Mouse (Mus musculus) liver, embryonic 16.5 days (tissue): Measurements from ENCODE around the gene Gm10134. TPM values are rescaled to one million over a fixed set of nuclear protein-coding genes. Genes with fewer than 3 reads are reported as not detected.

Source experiments
- ATAC-seq: fragments of 200-750 bp; cut with Nextera tagmentation; 2 replicates; pipeline ENCODE4 v1.8.0; 2017; ENCODE audit warnings: low read depth, mild to moderate bottlenecking, moderate number of reproducible peaks, moderate library complexity
- H3K27ac ChIP-seq: fragments of 300-500 bp; sonication (generic); 2 replicates; pipeline ENCODE4 v1.5.1; 2014; ENCODE audit warnings: mild to moderate bottlenecking, low read length
- H3K27me3 ChIP-seq: fragments of 300-500 bp; sonication (generic); 2 replicates; pipeline ENCODE4 v1.6.1; 2014; ENCODE audit warnings: low read depth, low read length, mixed read lengths; ENCODE audit not compliant: control insufficient read depth, insufficient read depth
- H3K36me3 ChIP-seq: fragments of 300-500 bp; sonication (generic); 2 replicates; pipeline ENCODE4 v1.6.1; 2014; ENCODE audit warnings: mild to moderate bottlenecking; ENCODE audit not compliant: control insufficient read depth, insufficient read depth
- H3K4me1 ChIP-seq: fragments of 300-500 bp; sonication (generic); 2 replicates; pipeline ENCODE4 v1.6.1; 2014; ENCODE audit warnings: low read depth, low read length, mixed read lengths; ENCODE audit not compliant: control insufficient read depth
- H3K4me2 ChIP-seq: fragments of 300-500 bp; sonication (generic); 2 replicates; pipeline ENCODE4 v1.6.1; 2014; ENCODE audit warnings: low read depth, low read length, mixed read lengths
- H3K4me3 ChIP-seq: fragments of 300-500 bp; sonication (generic); 2 replicates; pipeline ENCODE4 v1.5.1; 2014; ENCODE audit warnings: low read depth, mild to moderate bottlenecking, low read length
- H3K9ac ChIP-seq: fragments of 300-500 bp; sonication (generic); 2 replicates; pipeline ENCODE4 v1.6.1; 2014; ENCODE audit warnings: low read depth, low read length
- H3K9me3 ChIP-seq: fragments of 300-500 bp; sonication (generic); replicated peaks from 2 replicates; pipeline ENCODE4 v1.6.1; 2016; ENCODE audit warnings: low read length; ENCODE audit not compliant: control insufficient read depth
- WGBS: fragments of 180-500 bp; shearing (Covaris S2); extraction: QIAGEN DNeasy Blood & Tissue Kit; methylation state at CpG from one replicate; pipeline ENCODE4 v1.1.7; 2014; ENCODE audit not compliant: insufficient replicate concordance; 5-methylcytosine and 5-hydroxymethylcytosine counted together
- polyA plus RNA-seq: library from polyadenylated mRNA; unstranded; fragments of >200 nt; fragmentation: Nextera tagmentation; extraction: Ambion mirVana; gene quantifications from 2 replicates; pipeline ENCODE4 v1.2.1, GENCODE M21; 2015

The Gm10134 gene
- polyA plus RNA-seq, 1 experiment from 2014 or later: 1.1 TPM

DNA sequence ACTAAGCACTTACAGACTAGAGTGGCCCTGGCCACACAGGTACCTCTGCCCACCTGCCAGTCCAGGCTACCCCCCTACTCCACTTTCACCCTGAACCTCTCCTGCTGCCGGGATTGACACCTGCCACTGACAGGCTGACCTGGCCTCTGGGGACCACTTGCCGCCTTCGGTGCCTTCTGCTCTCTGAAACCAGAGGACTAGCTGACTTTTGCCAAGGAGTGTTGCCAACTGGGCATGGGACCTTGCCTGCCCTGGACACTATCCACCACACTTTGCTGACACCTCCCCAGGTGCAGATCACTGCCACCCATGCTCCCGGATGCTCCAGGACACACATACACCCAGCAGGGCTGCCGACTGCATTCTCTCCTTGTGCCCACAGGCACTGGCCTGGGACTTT lies 46.4 kb downstream of the Gm10134 start:
- Histone ChIP-seq H3K36me3 (no peaks in the 10 kb centered on the region), H3K27me3 (no peaks in the 10 kb centered on the region), H3K4me1 (no peaks in the 10 kb centered on the region), H3K4me3 (no peak overlapping the region), H3K4me2 (no peak overlapping the region), H3K27ac (no peak overlapping the region), H3K9me3 (no peaks in the 10 kb centered on the region), H3K9ac (no peak overlapping the region)
- 81% methylated on average over 5 of the region's 5 CpGs for WGBS
- no peak for ATAC-seq

Other genes with a start within 250 kb of the Gm10134 start
- gene Ppp1r26, start 59.3 kb upstream of the Gm10134 start, polyA plus RNA-seq: 0.06 and 0.14 TPM in 2 replicates
- gene 1700007K13Rik, start 39.8 kb upstream of the Gm10134 start, polyA plus RNA-seq: not detected in 2 replicates
- 21.5 and 22.3 TPM in 2 replicates for gene Mrps2, start 38.0 kb upstream of the Gm10134 start, polyA plus RNA-seq
- gene Gbgt1, start 9.2 kb upstream of the Gm10134 start, polyA plus RNA-seq: 0.28 and 0.70 TPM in 2 replicates
- gene Ralgds, start 7.0 kb downstream of the Gm10134 start, polyA plus RNA-seq: 2.3 TPM in 2 replicates
- 1.6 and 9.7 TPM in 2 replicates for gene Cel, start 57.3 kb downstream of the Gm10134 start, polyA plus RNA-seq
- gene Gtf3c5, start 77.7 kb downstream of the Gm10134 start, polyA plus RNA-seq: 12.1 TPM in 2 replicates
- 88.7 and 89.4 TPM in 2 replicates for gene Gfi1b, start 115.9 kb downstream of the Gm10134 start, polyA plus RNA-seq
- 9.6 and 9.8 TPM in 2 replicates for gene Tsc1, start 135.1 kb downstream of the Gm10134 start, polyA plus RNA-seq
- gene Spaca9, start 193.6 kb downstream of the Gm10134 start, polyA plus RNA-seq: 2.8 and 3.3 TPM in 2 replicates
- 0.39 and 0.52 TPM in 2 replicates for gene Ak8, start 194.1 kb downstream of the Gm10134 start, polyA plus RNA-seq